Mouse (Mus musculus): ENCODE measurements around the gene Gm20696.

The Gm20696 gene

GRCm38 (mm10) chr6:99433006-99433405 lies 233.6 kb downstream of the Gm20696 start:
- DNase-seq, result no peak

DNA sequence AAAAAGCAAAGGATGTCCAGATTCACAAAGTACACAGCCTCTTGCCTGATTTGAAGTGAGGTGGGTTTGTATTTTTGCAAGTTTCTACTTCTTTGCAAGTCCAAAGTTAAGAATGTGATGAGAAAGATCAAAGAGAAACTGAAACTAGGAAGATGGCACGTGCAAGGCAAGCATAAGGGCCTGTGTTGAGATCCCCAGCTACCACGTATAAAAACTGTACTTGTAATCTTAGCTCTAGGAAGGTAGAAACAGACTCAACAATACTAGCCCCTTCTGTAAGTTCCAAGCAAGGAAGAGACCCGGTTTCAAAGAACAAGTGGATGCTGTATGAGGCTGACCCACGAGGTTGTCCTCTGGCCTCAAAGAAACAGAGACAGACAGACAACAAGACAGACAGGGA lies 234.7 kb downstream of the Gm20696 start:
- DNase-seq, result no peak

DNA sequence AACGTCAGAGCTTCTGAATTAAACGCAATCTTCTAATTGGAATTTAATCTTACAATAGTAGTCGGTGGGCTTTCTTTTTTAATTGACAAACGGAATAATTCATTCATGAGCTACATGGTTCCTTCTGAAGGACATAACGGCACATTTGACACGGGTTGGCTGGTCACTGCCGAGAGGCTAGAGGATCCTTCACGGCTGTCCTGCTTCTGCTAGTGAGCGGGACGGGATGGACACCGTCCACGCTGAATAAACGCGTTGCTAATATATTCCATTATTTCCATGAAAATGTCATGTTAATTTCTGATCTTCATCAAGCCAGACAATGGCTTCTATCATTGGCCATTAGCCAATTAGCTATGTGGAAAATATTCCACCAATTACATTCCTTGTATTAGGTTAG lies 236.0 kb downstream of the Gm20696 start:
- no peak for DNase-seq

DNA sequence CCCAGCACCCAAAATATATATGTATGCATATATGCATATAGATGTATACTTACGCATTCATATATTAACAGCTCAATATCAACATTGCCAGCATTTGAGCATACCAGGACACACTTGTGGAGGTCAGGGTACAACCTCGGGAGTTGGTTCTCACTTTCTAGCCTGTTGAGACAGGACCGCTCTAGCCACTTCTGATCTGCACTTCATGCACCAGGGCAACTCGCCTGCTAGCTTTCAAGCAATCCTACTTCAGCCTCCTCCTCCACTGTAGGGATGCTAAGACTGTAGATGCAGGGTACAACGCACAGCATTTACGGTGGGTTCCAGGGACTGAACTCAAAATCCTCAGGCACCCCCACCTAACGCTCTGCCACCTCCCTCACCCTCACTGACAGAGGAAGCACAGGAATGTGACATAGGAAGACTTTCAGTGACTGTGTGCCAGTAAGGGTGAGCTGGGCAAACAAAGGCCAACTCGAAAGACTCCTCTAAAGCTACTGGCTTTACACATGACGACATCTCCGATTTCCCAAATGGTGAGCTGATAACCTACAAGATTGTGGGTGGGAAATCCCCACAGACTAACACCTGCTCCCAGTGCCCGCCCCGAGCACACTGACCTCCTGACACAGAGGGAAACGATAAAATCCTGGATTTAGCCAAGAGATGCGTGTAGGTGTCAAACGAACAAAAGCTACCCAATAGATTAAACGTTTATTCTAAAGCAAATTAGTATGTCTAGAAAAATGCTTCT lies 237.0 kb downstream of the Gm20696 start:
- no peak for DNase-seq

DNA sequence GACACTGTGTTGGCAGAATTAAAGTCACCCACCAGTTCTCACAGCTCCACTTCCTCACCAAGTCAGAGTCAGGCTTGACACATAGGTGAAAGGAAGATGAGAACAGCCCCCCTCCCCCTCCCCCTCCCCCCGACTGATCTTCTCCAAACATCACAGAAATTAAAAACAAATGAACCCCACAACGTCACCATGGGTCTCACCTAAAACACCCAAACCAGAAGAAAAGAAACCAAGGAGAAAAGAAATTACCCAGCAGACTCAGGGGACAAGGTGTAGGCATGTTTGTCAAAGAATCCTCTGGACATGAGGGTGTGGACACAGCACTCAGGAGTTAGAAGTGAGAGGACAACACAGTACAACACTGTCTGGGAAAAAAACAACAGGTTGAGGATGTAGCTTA lies 237.6 kb downstream of the Gm20696 start:
- DNase-seq, result no peak

DNA sequence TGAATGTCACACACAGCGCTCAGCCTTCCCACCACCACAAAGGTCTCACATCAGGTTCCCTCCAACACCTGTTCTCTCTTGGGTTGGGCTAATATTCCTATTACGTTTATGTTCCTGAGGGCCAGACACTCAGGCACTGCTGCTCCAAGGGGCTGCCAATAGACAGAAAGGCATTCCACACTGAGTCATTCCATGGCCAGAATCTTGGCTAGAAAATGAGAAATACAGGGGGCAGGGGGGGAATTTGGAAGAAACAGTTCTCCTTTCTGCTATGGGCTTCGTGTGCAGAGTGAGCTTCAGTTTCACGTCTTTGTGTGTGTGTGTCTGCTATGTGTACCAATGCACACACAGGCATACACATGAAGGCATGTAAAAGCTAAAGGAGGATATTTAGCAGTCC lies 239.3 kb downstream of the Gm20696 start:
- no peak for DNase-seq

- DNase-seq, result no peak
Observed at GRCm38 (mm10) chr6:99425044-99425443, 241.6 kb downstream of the Gm20696 start.

GRCm38 (mm10) chr6:99420666-99421065 lies 245.9 kb downstream of the Gm20696 start:
- no peak for DNase-seq

- no peak for DNase-seq
Observed at GRCm38 (mm10) chr6:99412598-99412997, 254.0 kb downstream of the Gm20696 start.

GRCm38 (mm10) chr6:99409602-99410001 lies 257.0 kb downstream of the Gm20696 start:
- DNase-seq, result no peak

GRCm38 (mm10) chr6:99408880-99409279 lies 257.7 kb downstream of the Gm20696 start:
- DNase-seq, result no peak

- no peak for DNase-seq
Observed at GRCm38 (mm10) chr6:99403755-99404390, 262.7 kb downstream of the Gm20696 start.

GRCm38 (mm10) chr6:99402941-99403340 lies 263.7 kb downstream of the Gm20696 start:
- DNase-seq, result no peak

DNA sequence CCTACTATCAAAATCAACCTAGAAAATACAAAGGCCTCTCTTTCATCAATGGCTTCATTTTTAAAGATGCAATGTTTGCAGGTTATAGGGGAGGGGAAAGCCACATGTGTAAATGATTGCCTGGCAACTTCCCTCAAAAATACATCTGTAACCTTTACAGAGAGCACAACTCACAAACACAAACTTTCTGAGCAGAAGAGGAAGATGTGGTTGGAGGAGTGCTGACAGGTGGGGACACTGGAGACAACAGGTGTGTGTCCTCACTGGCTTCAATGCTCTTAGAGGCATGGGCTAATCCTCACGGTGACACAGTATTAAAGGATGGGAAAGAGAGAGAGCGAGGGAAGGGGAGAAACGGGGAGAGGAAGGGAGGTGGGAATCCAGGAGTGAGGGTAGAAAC lies 264.2 kb downstream of the Gm20696 start:
- no peak for DNase-seq

- DNase-seq, result no peak
Observed at GRCm38 (mm10) chr6:99401801-99402200, 264.8 kb downstream of the Gm20696 start.

DNA sequence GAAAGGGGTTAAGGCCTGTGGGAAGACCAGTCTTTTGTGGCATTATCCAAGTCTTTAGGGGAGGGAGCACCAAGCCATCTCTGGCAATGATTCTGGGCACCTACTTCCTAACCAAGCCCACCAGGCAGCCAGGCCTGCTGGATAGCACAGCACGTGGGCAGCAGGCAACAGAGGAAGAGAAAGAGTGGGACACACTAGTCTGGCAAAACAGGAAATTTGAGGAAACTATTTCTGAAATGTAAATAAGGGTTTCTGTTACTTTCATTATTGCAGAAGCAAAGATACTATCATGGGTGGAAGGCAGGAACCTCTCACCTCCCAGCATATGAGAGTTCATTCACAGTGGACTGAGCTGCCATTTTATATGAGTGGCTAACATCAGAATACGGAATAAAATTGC lies 265.4 kb downstream of the Gm20696 start:
- DNase-seq, result no peak

GRCm38 (mm10) chr6:99395745-99396144 lies 270.9 kb downstream of the Gm20696 start:
- DNase-seq, result no peak

DNA sequence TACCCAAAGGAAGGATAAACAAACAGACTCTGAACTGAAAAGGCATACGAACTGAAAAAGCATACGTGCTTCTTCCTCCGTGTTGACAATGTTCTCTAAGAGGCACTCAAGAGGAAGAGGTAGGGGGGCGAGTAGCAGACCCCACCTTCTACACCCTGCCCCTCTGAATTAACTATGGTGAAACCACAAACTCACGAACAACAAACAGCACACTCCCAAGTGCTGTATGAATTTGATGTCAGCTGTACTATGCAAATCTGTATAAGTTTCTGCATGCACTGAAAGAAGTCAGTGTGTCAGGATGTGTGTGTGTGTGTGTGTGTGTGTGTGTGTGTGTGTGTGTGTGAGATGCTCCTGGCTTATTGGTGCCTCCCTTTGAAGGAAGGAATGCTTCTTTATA lies 271.8 kb downstream of the Gm20696 start:
- DNase-seq, result no peak

DNA sequence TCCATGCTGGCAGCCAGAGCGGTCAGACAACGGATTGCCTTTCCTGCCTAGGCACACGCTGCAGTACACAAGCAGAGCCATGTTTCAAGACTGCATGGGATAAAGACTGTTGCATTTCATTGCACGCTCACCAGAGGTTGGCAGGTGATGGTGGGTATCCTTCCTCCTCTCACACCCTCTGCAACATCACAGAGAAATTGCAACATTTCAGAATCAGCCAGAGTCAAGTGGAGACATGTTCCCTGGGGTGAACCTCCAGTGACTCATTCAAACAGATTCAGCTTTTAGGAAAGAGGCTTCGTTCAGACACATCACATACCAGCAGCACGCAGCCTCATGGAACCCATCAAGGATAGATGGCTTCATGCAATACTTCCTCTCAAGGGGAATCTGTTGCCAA lies 274.1 kb downstream of the Gm20696 start:
- DNase-seq, result no peak

DNA sequence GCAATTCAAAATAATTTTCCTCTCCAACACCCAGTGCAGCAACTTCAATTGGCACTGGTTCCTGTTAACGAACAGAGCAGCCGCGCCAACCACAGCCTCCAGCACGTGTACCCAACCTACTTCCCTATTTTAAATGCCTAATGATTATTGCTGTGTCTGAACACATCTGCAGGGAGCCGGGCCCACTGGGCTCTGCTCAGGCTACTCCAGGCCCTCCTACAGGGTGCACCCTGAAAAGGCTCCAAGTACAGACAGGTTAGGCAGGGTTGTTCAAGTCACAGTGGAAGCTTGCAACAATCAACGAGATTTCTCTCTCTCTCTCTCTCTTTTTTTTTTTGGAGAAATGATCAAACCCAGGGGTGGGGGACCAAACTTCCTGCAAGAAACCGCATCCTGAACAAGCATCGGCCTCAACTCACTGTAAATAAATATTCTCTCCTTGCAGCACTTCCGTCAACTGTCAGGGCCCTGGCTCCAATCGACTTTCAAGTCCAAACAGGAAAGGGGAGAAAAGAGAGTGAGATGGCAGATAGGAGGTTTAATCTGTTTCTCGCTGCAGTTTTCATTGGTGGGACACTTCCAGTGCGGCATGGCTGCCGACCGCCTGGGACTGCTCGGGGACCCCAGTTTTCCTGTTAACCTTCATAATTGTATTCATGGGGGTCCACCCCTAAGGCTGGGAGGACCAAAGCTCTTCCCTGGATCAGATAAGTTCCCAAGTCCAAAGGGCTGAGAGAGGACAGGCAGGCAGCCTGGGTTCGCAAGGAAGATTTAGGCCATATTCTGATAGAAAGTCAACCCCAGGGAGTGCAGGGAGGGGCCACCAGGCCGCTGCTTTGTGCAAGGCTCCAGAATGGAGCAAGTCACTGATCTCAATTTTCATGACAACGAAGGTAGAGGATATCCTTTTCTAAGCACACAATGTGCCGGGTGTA lies 277.6 kb downstream of the Gm20696 start:
- DNase-seq, result no peak

- no peak for DNase-seq
Observed at GRCm38 (mm10) chr6:99388023-99388422, 278.6 kb downstream of the Gm20696 start.

DNA sequence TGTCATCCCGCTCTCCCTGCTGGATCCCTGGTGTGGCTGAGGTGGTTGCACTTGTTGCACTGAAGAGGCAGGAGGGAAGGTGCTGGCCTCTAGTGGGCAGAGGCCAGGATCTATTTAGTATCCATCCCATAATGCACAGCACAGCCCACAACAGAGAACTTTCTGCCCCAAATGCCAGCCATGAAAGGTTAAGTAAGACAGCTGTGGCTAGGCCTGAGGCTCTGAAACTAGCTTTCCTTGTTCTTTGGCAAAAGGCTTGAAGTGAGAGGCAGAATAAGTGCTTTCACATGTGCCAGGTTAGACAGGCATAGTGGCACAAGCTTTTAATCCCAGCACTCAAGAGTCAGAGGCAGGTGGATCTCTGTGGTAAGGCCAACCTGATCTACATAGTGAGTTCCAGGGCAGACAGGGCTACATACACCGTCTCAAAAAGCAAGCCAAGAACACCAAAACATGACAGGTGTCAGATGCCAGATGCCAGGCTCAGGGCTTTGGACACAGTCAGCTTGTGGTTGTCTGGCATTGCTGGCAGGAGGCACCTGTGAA lies 281.5 kb downstream of the Gm20696 start:
- DNase-seq, result peak; percentile 34

DNA sequence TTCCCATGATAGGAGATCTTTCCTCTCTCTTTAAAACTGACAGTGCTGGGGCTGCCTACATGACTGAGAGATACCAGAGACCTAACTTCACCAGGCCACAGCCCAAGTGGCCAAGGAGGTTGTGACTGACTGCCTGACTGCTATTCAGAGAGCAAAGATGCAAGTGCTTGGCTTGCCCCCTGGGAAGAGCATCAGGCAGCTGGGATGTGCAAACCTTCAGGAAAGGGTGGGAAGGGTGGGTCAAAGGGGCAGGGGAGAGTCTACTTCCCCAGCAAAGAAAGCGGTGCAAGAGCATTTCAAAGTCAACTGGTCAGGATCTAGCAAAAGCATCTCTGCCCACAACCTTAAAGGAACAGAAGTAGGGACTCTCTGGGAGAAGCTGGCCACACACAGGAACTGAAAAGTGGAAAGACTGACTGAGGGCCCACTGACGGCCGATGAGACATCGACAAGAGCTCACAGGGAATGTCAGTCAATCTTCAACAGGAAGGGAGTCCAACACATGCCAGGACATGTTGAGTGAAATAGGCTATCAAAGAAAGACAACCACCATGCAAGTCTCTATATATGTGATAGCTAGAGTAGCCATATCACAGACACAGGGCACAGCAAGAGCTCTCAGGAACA lies 282.6 kb downstream of the Gm20696 start:
- no peak for DNase-seq
